Mouse (Mus musculus) left cerebral cortex, postnatal 10 days (tissue): ENCODE data around the gene Uevld. TPM values are rescaled to one million over a fixed set of nuclear protein-coding genes. Genes with fewer than 3 reads are reported as not detected.

Experiments used
- DNase-seq, 2 experiments: peaks; one replicate each; pipeline ENCODE4 v3.0.0; 2021 to 2022; ENCODE audit warnings: low spot score in 2 of 2, mixed read lengths in 1 of 2; ENCODE audit errors: extremely low spot score in 1 of 2
- intact Hi-C: fragments of 180-260 bp; cut with DNase I; formaldehyde crosslinking; loops from one replicate; pipeline ENCODE4 v1.15.1; 2025
- total RNA-seq, 2 experiments: library from RNA; stranded (reverse); gene quantifications; 2 replicates each; pipeline ENCODE4 v1.2.3; 2021

The Uevld gene
- total RNA-seq, 2 experiments from 2014 or later: 10.8 to 11.7 TPM

DNA sequence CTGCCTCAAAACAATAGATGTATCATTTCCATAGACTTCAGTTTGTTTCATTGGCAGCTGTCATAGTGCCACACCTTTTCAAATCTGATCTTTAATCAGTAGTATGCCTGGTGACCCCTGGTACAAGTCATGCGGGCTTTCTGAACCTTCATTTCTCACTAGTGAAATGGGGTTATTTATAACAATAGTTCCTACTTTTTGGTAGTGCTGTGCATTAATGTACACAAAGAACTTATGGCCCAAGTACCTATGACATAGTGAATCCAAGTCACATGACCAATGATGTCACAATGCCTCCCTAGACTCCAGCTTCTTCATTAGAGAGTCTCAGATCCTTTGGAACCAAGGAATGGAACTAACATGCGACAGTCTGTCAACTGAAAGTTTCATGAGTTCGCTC lies 25.0 kb upstream of the Uevld start, which contains the start of gene Gm9999:
Gene Gm9999, plus strand, starts transcription at position 301 of the 400 bp plus-strand sequence.
- intact Hi-C loops: no loop called here
- no peak for DNase-seq

DNA sequence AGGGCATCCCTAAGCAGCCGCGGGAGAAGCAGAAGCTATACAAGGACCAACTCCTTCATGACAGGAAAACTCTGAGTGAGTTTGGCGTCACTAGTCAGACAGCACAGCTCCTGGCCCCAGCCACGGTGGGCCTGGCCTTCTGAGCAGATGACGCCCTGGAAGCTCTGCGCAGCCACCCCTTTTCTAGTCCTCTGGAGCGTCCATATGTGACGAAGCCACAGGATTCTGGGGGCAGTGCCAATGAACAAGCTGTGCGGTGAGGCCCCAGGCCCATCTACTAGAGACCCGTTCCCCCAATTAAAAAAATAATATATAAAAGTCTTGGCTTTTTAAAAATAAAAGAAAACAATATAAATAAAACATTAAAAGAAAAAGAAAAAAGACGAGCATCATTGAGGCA lies 17.1 kb upstream of the Uevld start:
- no peak for DNase-seq
- intact Hi-C loops: no loop called here

DNA sequence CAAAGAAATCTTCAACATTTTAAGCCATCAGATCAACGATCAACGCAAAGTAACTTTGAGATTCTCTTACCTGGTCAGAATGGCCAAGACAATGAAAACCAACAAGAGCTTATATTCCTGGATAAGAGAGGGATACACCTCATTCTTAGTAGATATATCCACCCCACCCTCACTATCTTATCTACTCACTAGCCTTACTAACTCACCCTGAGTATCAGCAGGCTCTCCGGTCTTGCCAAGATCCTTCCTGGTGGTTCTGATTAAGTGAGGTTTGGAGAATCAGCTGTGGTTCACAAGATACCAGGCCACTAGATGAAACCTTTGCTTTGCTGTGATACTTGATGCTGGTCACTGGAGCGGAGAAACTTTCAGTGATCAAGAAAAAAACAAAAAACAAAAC lies 16.3 kb upstream of the Uevld start:
- no peak for DNase-seq
- intact Hi-C loops: no loop called here

DNA sequence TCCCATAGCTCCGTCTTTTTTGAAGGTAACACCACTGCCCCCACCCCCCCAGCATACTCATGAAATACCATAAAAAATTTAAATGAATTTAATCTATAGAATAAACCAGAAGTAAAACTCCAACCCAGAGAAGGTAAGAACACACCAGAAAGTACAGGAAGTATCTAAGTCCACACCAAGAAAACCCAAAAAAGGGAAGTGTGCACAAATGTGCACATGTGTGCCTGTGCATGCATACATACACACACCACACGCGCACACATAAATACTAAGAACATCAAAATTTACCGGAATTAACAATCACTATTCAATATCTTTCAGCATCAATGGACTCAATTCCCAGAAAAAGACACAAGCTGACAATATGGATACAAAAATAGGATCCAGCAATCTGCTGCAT lies 11.6 kb upstream of the Uevld start:
- intact Hi-C loops: no loop called here

DNA sequence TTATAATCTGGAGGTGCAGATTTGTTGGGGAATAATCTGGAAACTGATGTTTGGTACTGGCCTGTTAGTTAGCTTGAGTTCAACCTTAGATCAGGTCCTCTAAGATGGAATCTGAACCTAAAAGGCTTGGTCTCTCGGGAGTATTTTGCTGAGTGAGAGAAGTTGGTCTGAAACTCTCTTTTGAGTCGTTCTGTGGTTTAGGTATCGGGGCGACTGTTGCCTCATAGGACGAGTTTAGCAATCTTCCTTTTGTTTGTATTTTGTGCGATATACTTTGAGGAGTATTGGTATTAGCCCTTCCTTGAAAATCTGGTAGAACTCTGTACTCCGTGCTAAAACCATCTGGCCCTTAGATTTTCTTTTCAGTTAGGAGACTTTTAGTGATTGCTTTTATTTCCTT lies 5.7 kb upstream of the Uevld start:
- intact Hi-C loops: loop anchor here (5.0 kb wide), 1 partner anchor 118 kb away; no protein-coding TSS in a partner anchor
- DNase-seq: no peak

More for the DNA sequence above, 11.6 kb upstream of the Uevld start:
- DNase-seq: no peak

DNA sequence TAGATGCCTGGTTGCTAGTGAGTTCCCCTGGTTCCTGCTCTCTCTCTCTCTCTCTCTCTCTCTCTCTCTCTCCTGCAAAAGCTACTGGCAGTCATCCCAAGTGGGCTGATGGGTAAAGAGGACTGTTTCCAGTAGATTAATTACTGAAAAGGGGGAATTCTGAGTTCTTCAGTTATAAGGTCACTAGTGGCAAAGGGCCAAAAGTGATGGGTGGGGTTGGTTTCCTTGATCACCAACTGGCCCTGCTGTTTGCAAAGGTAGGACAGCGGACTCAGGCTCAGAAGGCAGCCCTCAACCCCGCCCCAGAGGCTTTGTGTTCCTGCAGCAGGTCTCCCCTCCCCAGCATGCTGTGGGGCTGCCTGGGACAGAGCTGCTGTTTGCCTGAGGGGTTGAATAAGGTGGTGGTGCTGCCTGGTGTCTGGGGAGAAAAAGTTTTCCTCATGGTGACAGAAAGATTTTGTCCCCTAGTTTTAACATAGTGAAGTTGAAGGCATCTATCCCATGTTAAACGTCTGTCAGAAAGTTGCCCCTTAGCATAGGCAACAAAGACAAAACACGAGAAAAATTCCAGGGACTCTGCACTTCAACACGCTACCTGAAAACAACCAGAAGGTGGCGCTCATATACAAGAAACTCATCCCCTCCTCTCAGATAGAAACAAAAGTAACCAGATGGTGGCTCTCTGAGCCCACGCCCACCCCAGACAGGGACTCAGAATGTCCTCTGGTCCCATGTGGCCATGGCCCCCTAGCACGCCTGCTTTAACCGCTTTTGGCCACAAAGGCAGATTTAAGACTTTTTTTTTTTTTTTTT lies 4.7 kb upstream of the Uevld start:
- intact Hi-C loops: loop anchor here (2.0 to 5.0 kb wide), 3 partner anchors 52 to 188 kb away; no protein-coding TSS in a partner anchor
- DNase-seq: peak; percentile 79 to 83

DNA sequence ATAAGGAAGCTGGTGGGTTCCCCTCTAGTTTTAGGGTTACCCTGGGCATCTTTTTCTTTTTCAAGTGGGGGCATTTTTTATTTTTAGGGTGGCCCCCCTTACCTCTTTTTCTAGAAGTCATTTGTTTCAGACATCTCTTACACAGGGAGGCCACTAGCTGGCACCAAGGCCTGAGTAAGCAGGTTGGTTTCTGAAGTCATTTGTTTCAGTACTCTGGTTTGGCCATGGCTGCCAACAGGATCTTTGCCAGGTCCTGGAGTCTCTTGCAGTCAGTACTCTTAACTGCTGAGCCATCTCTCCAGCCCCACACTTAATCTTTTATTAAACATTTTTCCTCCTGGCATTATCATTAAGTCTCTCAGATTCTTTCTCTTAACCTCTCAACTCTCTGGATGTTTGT lies 3.8 kb upstream of the Uevld start:
- intact Hi-C loops: loop anchor here (2.0 to 5.0 kb wide), 3 partner anchors 53 to 189 kb away; no protein-coding TSS in a partner anchor
- DNase-seq: no peak

DNA sequence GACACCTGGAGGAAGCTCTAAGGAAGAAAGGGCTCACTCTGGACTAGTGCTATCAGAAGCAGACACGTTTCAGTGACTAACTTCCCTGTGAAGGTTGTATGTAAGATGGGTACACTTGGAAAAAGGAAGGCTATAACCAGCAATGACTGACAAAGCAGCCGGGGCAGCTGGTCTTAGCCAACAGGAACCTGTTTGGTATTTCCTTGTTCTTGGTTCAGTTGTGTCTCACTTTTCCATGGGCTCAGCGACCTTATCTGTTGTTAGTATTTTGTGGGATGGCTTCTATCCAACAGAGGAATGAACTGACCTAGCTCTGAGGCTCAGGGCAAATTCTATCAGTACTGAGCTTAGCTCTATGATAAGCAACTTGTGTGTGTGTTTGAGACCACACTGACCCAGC lies 2.7 kb upstream of the Uevld start:
- intact Hi-C loops: loop anchor here (5.0 kb wide), 1 partner anchor 121 kb away; no protein-coding TSS in a partner anchor
- no peak for DNase-seq

DNA sequence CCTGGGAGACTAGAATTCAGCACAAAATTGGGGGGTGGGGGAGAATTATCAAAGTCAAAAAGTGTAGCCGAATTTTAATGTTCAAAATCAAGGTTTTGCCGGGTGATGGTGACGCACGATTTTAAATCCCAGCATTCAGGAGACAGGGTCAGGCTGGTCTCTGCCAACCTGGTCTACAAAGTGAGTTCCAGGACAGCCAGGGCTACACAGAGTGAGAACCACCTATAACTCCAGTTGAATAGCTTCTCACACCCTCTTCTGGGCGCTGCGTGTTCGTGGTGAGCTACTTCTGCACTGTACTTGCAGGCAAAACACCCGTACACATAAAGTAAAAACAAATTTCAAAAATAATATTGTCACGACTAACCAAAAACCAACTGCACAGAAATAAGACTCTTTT lies 526 bp upstream of the Uevld start:
- no peak for DNase-seq
- intact Hi-C loops: no loop called here

DNA sequence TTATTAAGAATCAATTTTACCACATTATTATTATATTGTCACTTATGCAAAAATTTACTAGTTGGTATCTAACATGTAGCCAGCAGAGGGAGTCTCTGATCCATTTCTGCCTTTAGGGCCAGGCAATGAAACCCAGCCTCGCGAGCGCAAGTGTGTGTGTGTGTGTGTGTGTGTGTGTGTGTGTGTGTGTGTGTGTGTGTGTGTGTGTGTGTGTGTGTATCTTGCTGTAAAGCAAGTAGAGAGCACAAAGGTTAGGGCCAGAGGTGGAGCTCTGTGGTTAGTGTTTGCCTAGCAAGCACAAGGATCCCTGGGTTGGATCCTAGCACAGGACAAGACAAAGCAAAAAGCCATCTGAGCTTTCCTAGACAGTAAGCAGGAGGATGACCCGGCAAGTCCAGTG lies 22.5 kb downstream of the Uevld start:
- DNase-seq: peak in 1 of 2 experiments; percentile 48
- intact Hi-C loops: no loop called here

DNA sequence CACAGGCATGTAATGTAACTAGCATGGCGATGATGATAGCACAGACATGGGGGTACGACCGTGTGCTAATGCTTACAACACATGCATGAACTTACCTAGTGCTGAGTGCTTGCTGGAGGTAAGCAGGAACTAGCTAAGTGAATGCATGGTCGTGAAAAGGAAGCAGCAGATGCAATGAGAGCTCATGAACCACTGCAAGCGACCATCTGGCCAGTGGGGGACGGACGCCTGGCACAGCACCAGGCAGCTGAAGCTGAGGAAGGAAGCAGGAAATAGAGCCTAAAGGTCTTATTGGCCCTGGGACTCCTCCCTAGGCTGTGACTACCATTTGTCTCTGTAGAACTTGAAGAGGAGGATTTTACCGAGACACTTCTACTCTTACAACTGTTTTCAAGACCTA lies 23.5 kb downstream of the Uevld start:
- intact Hi-C loops: no loop called here
- DNase-seq: no peak

DNA sequence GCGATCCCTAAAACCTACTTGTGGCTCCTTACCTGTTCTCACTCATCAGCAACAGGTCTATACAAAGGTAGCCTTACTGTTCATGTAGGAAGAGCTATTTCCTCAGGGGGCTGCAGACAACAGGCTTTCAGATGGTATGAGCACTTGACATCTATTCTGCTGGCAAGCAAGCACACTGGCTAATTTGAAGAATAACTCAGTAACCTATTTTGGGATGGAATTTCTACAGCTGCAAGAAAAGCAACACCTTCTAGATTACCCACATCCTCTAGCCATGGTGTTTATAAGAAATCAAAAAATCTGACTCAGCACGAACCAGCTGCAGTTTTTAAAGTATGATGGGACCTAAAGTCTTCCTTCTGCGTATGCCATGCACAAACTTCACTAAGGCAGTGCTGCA lies 27.0 kb downstream of the Uevld start:
- intact Hi-C loops: no loop called here
- no peak for DNase-seq

DNA sequence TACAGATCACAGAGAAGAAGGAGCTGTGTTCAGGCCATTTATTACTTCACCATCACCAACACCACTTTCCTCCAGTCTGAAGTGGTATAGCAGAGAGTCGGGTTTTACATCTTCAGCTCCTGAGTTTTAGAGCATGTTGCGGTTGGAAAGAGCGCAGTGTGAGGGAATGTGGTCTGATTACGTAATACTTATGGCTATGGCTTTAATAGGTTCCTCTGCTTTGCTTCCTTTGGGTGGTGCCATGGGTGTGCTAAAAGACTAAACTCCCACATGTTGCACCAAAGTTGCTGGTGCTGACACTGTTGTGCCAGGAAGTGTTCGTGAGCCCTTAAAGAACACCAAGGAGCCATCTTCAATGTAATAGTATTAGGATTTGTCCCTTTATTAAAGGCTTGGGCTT lies 30.0 kb downstream of the Uevld start:
- intact Hi-C loops: no loop called here
- DNase-seq: no peak

DNA sequence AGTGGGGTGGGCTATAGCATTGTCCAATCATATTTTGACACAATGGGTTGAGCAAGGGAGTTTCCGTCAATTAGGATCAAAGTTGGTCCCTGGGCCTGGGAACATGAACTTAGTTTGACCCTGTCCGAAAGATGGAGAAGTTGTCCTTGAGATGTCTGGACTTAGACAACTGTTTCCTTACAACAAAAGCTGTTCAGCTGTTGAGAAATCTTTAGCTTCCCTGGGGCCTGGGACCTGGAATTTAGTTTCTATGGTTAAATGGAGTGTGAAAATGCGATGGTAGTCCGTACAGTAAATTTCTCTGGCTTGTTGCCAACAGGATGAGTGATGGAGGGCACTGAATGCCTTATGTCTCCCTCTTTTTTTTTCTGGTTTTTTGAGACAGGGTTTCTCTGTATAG lies 36.3 kb downstream of the Uevld start:
- intact Hi-C loops: no loop called here

DNA sequence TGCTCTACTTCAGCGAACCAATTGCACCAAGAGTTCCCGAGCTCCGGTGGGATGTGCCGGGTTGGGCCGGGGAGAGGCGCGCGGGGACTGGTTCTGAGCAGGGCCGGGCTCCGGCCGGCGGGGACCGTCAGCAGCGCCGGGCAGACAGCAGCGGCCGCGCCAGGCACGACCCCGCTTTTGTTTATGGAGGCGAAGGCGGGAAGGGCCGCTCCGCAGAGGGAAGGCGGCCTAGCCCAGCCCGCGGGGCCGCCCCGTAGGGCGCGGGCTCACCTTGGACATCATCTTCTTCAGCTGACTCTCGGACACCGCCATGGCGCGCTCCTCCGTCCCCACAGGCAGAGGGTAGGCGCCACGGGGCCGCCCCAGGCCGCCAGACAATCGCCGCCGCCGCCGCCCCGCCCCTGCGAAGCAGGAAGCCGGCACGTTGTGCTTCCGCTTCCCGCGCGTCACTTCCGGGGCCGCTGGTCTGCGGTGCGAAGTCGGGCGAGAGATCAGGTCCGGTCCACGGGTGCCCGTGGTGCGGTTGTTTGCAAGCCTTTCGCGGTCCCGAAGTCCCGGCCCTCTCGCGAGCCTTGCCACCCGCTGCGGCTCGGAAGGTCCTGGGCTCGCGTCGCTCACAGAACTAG lies 38.7 kb downstream of the Uevld start, which contains the start of gene Tsg101:
Gene Tsg101, minus strand, starts transcription at position 419 of the 626 bp plus-strand sequence.
- DNase-seq: peak; percentile 88 to 95
- intact Hi-C loops: no loop called here

More for the DNA sequence above, 36.3 kb downstream of the Uevld start:
- DNase-seq: no peak

DNA sequence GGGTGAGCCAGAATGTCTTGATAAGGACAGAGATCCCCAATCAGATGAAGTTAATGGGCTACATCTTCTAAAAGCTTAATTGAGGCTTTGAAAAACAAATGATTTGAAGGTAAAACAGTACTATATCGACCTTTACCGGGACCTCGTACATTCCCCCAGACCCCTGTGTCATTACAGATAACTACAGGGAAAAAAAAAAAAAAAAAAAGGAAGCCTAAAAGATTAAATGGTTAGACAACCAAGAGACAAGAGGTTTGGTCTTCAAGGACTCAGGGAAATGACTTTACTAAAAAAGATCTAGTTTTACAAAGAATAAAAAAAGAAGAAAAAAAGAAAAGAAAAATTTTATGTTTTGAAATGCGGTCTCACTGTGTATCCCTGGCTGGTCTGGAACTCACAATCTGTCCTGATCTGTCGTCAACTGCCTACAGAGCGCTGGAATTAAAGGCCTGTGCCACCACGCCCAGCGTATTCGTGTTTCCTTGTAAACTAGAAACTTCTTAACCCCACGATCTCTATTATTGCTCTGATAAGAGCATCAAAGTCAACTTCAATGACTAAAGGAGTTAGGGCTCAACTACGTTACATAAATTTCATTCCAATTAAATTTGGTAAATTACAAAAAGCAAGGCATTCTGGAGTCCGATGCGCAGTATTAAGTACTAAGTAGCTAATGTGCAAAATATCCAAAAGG lies 39.5 kb downstream of the Uevld start:
- DNase-seq: no peak
- intact Hi-C loops: no loop called here

DNA sequence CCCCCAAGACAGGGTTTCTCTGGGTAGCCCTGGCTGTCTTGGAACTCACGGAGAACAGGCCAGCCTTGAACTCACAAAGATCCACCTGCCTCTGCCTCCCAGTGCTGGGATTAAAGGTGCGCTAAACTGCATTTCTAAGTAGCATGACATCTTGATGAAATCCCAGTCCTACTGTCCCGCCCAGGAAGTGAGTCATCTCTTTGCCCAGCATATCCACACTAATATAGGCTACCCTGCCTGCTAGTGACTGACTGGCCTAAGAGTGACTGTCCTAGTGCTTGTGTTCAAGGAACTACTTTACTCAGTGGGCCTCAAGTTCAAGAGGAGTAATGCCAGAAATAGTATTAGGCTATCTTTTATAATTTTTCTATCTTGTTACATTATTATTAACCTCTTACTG lies 42.0 kb downstream of the Uevld start:
- DNase-seq: no peak
- intact Hi-C loops: no loop called here

DNA sequence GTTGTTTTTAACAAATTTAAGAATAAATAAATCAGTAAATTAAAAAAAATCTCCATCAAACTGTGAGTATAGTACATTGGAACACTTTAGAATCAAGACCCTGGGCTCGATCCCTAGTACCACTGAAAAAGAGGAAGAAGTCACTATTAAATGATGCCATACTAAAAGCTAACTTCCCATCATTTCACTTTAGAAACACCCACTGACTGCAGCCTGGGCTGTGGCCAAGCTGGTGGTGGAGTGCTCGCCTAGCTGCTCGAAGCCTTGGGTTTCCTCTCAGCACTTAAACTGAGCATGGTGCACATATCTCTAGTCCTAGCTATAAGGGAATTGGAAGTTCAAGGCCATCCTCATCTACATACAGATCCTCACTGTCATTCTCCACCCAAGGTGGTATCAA lies 47.1 kb downstream of the Uevld start:
- intact Hi-C loops: no loop called here
- DNase-seq: no peak

DNA sequence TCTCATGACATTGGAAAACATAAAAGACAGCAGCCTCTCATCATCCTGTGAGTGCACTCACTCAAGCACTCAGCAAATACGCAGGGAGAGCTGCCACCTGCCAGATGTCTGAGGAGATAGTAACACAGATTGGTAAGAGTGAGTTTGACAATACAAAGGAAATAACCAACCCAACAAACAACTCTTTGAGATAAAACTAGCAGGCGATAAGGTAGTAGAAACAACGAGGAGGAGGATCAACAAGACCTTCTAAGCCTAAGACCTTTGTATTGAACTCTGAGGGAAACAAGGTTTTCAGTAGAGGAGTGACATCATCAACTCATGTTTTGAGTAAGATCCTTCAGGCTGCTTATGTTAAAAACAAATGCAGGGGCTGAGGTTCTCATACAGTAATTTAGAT lies 59.0 kb downstream of the Uevld start:
- intact Hi-C loops: no loop called here
- no peak for DNase-seq

DNA sequence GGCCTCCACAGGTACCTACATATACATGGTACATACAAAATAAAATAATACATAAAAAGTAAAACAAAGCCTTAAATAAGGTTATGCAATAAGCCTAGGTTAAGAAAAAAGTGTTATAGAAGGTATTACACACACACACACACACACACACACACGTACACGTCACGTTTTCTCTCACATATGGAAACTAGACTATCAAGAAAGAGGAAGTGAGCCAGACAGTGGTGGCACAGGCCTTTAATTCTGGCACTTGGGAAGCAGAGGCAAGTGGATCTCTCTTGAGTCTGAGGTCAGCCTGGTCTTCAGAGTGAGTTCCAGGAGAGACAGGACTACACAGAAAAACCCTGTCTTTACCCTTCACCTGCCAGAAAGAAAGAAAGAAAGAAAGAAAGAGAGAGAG lies 62.8 kb downstream of the Uevld start:
- intact Hi-C loops: no loop called here
- no peak for DNase-seq
